Mouse (Mus musculus) intestine, postnatal 0 days (tissue): ENCODE measurements around the gene Vav2. TPM values are rescaled to one million over a fixed set of nuclear protein-coding genes. Genes with fewer than 3 reads are reported as not detected.

Experiments
- ATAC-seq: fragments of 200-750 bp; cut with Nextera tagmentation; 2 replicates; pipeline ENCODE4 v1.8.0; 2017; ENCODE audit warnings: mild to moderate bottlenecking, moderate TSS enrichment, moderate library complexity
- H3K27ac ChIP-seq: fragments of 300-500 bp; sonication (generic); 2 replicates; pipeline ENCODE4 v1.5.1; 2014; ENCODE audit warnings: mild to moderate bottlenecking, low read depth, low read length, moderate library complexity
- H3K27me3 ChIP-seq: fragments of 300-500 bp; sonication (generic); replicated peaks from 2 replicates; pipeline ENCODE4 v1.6.1; 2014; ENCODE audit warnings: low read length, mixed read lengths; ENCODE audit not compliant: control insufficient read depth, insufficient read depth
- H3K36me3 ChIP-seq: fragments of 300-500 bp; sonication (generic); 2 replicates; pipeline ENCODE4 v1.6.1; 2014; ENCODE audit warnings: mild to moderate bottlenecking, moderate library complexity; ENCODE audit not compliant: control insufficient read depth, insufficient read depth
- H3K4me1 ChIP-seq: fragments of 300-500 bp; sonication (generic); replicated peaks from 2 replicates; pipeline ENCODE4 v1.6.1; 2014; ENCODE audit warnings: antibody characterized with exemption, low read length, mixed read lengths; ENCODE audit not compliant: control insufficient read depth, insufficient read depth
- H3K4me2 ChIP-seq: fragments of 300-500 bp; sonication (generic); replicated peaks from 2 replicates; pipeline ENCODE4 v1.6.1; 2014; ENCODE audit warnings: low read depth, mild to moderate bottlenecking, moderate library complexity
- H3K4me3 ChIP-seq: fragments of 300-500 bp; sonication (generic); 2 replicates; pipeline ENCODE4 v1.5.1; 2014; ENCODE audit warnings: low read depth, low read length
- H3K9ac ChIP-seq: fragments of 300-500 bp; sonication (generic); 2 replicates; pipeline ENCODE4 v1.6.1; 2014; ENCODE audit warnings: mild to moderate bottlenecking, low read depth, low read length
- H3K9me3 ChIP-seq: fragments of 300-500 bp; sonication (generic); 2 replicates; pipeline ENCODE4 v1.6.1; 2016; ENCODE audit warnings: mixed run types; ENCODE audit not compliant: control insufficient read depth
- CTCF ChIP-seq: sonication (generic); IDR thresholded peaks from 2 replicates; pipeline ENCODE4 v1.5.1; 2016; ENCODE audit warnings: low read depth, mild to moderate bottlenecking, control low read depth, antibody characterized with exemption, moderate library complexity
- WGBS: fragments of 180-500 bp; shearing (Covaris S2); extraction: QIAGEN DNeasy Blood & Tissue Kit; methylation state at CpG from one replicate; pipeline ENCODE4 v1.1.7; 2014; 5-methylcytosine and 5-hydroxymethylcytosine counted together
- microRNA-seq: library from miRNA; unstranded; fragments of <30 nt; microRNA quantifications from one replicate; pipeline ENCODE4, GENCODE M21; 2016
- polyA plus RNA-seq: library from polyadenylated mRNA; unstranded; fragments of >200 nt; fragmentation: Nextera tagmentation; extraction: Ambion mirVana; gene quantifications from 2 replicates; pipeline ENCODE4 v1.2.1, GENCODE M21; 2015

Vav2 gene
- polyA plus RNA-seq, 1 experiment from 2014 or later = 5.4 TPM

- Histone ChIP-seq H3K36me3 (no peaks in the 10 kb centered on the region; the same call in 1 of the 2 replicates), H3K4me3 (no peak overlapping the region), H3K9me3 (no peaks in the 10 kb centered on the region), H3K4me1 (no peaks in the 10 kb centered on the region), H3K4me2 (no peak overlapping the region), H3K27me3 (no peaks in the 10 kb centered on the region), H3K27ac (no peak overlapping the region), H3K9ac (no peak overlapping the region)
- no peak for ATAC-seq
- 87% methylated on average over 2 of the region's 2 CpGs for WGBS
- no peak for TF ChIP-seq CTCF
Measured at GRCm38 (mm10) chr2:27215537-27215936, 211.3 kb downstream of the Vav2 start.

Small RNA genes within 50 kb of the gene (microRNA-seq; reads per million reads assigned to microRNA genes)
- gene Gm24049 (not detected), gene Mir7578 (not detected)

Other genes starting within 250 kb of the Vav2 start
- gene Sardh, start 178.7 kb downstream of the Vav2 start, polyA plus RNA-seq = 3.1 and 3.2 TPM in 2 replicates
- gene Brd3os, start 15.3 kb upstream of the Vav2 start, polyA plus RNA-seq = 1.5 and 1.8 TPM in 2 replicates
- 49.8 and 50.2 TPM in 2 replicates for gene Brd3, start 80.6 kb upstream of the Vav2 start, polyA plus RNA-seq
- 15.6 and 16.2 TPM in 2 replicates for gene Wdr5, start 88.1 kb upstream of the Vav2 start, polyA plus RNA-seq
- gene Rxra, start 249.4 kb upstream of the Vav2 start, polyA plus RNA-seq = 9.0 and 10.2 TPM in 2 replicates